Mouse (Mus musculus): ENCODE data around the gene Sec14l3.
"Not testable (repeated sequence)": the region's sequence is repeated elsewhere in the genome, so short reads cannot be mapped to it uniquely, and the experiment has no call there.

The Sec14l3 gene

GRCm38 (mm10) chr11:4103522-4103921 lies 38.9 kb downstream of the Sec14l3 start:
- no peak for DNase-seq

GRCm38 (mm10) chr11:4104989-4105388 lies 40.3 kb downstream of the Sec14l3 start:
- DNase-seq, result no peak

- DNase-seq, result no peak
Observed at GRCm38 (mm10) chr11:4105444-4105843, 40.8 kb downstream of the Sec14l3 start.

GRCm38 (mm10) chr11:4107901-4108300 lies 43.3 kb downstream of the Sec14l3 start:
- DNase-seq, result not testable (repeated sequence)

- DNase-seq, result no peak
Observed at GRCm38 (mm10) chr11:4108691-4109090, 44.0 kb downstream of the Sec14l3 start.

- no peak for DNase-seq
Observed at GRCm38 (mm10) chr11:4112033-4112432, 47.4 kb downstream of the Sec14l3 start.

GRCm38 (mm10) chr11:4112861-4113260 lies 48.2 kb downstream of the Sec14l3 start:
- no peak for DNase-seq

GRCm38 (mm10) chr11:4113496-4113895 lies 48.9 kb downstream of the Sec14l3 start:
- DNase-seq, result no peak

- no peak for DNase-seq
Observed at GRCm38 (mm10) chr11:4113970-4114369, 49.3 kb downstream of the Sec14l3 start.

GRCm38 (mm10) chr11:4114541-4114940 lies 49.9 kb downstream of the Sec14l3 start:
- not testable (repeated sequence) for DNase-seq

- DNase-seq, result no peak
Observed at GRCm38 (mm10) chr11:4115407-4115806, 50.8 kb downstream of the Sec14l3 start.

GRCm38 (mm10) chr11:4116458-4117141 lies 52.0 kb downstream of the Sec14l3 start:
- DNase-seq, result no peak

- no peak for DNase-seq
Observed at GRCm38 (mm10) chr11:4117372-4118071, 52.9 kb downstream of the Sec14l3 start.

GRCm38 (mm10) chr11:4118081-4118921 lies 53.7 kb downstream of the Sec14l3 start:
- peak in 1 of 2 experiments; percentile 26 for DNase-seq

- no peak for DNase-seq
Observed at GRCm38 (mm10) chr11:4119635-4120034, 55.0 kb downstream of the Sec14l3 start.

GRCm38 (mm10) chr11:4121691-4122090 lies 57.0 kb downstream of the Sec14l3 start:
- no peak for DNase-seq

- no peak for DNase-seq
Observed at GRCm38 (mm10) chr11:4122226-4122625, 57.6 kb downstream of the Sec14l3 start.

- DNase-seq, result peak in 1 of 2 experiments; percentile 29
Observed at GRCm38 (mm10) chr11:4122742-4123579, 58.3 kb downstream of the Sec14l3 start, which contains the start of gene Sec14l2. Sec14l2 (minus strand) TSS chr11:4123415.

GRCm38 (mm10) chr11:4123922-4124321 lies 59.3 kb downstream of the Sec14l3 start:
- DNase-seq, result peak in 1 of 2 experiments; percentile 22

GRCm38 (mm10) chr11:4127059-4127458 lies 62.4 kb downstream of the Sec14l3 start:
- no peak for DNase-seq
